Mouse (Mus musculus) frontal cortex, postnatal 10 days (tissue): ENCODE results near the gene Gas7.

ENCODE experiments used
- DNase-seq, 2 experiments: peaks; one replicate each; pipeline ENCODE4 v3.0.0; 2022; ENCODE audit warnings: low spot score in 2 of 2, mixed read lengths in 1 of 2

Gas7 gene

DNA sequence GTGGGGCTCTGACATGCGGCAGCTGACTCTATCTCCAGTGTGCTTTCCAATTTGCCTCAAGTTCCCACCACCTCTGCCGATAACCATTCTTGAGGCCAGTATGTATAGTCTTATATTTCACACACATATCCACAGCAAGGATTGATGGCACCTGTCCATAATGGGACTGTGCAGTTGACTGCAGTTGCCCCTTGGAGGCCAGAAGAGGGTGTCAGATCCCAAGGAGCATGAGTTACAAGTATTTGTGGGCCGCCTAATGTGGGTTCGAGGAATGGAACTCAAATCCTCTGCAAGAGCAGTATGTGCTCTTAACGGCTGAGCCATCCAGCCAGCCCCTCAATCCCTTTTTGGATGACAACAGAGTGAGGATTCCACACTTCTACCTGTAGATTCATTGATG, 119.1 kb downstream of the Gas7 start:
- no peak for DNase-seq

DNA sequence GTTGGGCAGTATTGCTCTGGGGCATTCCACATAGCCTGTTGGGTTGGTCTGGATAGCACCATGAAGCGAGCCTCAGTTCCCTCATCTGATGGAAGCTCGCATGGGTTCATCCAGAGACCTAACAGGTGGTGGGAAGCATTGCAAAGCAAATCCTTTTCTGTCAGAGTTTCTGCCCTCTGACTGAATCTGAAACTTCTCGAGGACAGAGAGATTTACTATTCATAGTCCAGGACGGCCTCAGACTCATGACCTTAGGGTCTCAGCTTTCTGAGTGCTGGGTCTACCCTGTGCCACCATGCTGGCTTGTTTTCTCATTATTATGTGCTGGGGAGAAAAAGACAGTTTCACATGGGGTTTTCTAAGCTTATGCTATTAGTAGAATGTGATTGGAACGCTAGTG, 122.2 kb downstream of the Gas7 start:
- DNase-seq = no peak

- DNase-seq = no peak
Measured at GRCm38 (mm10) chr11:67577994-67578393, 122.8 kb downstream of the Gas7 start.

- DNase-seq = no peak
Measured at GRCm38 (mm10) chr11:67579136-67579535, 123.9 kb downstream of the Gas7 start.

- DNase-seq = no peak
Measured at GRCm38 (mm10) chr11:67581549-67581948, 126.3 kb downstream of the Gas7 start.

- no peak for DNase-seq
Measured at GRCm38 (mm10) chr11:67582570-67582969, 127.3 kb downstream of the Gas7 start.

GRCm38 (mm10) chr11:67585016-67585415, 129.8 kb downstream of the Gas7 start:
- no peak for DNase-seq

- no peak for DNase-seq
Measured at GRCm38 (mm10) chr11:67585629-67586028, 130.4 kb downstream of the Gas7 start.

- DNase-seq = no peak
Measured at GRCm38 (mm10) chr11:67586231-67586994, 131.2 kb downstream of the Gas7 start.

DNA sequence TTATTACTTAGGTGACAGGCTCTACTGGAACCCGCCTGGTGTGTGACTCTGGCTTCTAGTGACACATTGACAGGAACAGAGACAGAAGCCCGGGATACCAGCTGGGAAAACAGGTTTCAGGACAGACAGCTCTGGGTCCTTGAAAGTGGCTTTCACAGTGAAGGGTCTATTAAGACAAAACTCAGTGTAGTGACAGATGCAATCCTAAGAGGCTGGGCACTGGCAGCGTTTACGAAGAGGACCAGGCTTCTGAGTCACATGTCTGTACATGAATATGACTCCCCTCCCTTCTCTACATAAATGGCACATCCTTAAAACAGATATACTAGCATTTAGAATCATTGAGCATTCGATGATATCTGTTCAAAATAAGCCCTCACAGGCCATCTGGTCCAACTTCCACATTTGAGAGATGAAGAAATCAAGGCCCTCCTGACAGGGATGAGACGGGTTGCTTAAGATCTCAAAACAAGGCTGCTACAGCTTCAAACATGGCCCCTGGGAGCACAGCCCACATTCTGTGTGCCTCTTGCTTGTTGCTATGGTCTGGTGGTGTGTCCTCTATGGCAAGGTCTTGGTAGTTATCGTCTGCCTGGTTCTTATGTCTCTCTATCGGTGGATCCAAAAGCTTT, 133.1 kb downstream of the Gas7 start:
- peak in 1 of 2 experiments; percentile 33 for DNase-seq

DNA sequence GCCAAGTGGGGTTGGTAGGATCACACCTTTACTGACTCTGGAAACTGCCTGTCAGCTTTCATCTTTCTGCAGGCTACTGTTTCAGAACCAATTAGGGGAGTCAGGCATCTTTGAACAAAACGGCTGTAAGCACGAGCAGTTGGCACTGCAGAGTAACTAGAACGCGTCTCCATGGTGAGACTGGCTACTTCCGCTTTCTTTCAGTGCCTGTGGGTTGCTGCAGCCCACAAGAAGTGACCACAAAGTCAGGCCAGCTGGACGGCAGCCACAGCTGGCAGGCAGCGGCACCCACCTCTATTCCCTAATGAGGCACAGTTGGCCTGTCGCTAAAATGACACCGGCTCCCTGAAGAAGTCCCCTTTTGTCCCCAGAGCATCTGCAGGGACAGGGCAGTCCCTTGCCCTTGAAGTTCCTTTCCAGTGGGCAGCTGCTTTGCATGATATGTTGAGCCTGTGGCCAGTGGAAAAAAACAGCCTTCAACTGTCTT, 133.6 kb downstream of the Gas7 start:
- peak; percentile 72 to 83 for DNase-seq

DNA sequence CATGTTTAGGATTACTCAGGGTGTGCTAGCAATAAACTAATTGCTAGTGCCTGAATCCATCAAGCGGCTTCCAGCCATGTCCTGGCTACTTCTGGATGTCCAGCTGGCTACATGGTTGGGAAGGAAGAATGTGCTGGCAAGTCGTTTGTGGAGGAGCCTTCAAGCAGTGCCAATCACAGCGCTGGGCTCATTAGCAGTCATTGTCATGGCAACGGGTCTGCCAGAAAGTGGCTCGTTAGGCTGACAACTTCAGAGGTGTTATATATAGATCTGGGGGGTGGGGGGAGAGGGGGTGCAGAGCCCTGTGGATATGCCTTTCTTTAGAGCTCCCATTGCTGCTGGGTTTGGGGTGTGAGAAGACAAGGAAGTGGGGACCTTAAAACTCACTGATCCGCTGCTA, 141.0 kb downstream of the Gas7 start:
- DNase-seq = peak; percentile 70 to 81

- DNase-seq = no peak
Measured at GRCm38 (mm10) chr11:67596856-67597255, 141.6 kb downstream of the Gas7 start.

DNA sequence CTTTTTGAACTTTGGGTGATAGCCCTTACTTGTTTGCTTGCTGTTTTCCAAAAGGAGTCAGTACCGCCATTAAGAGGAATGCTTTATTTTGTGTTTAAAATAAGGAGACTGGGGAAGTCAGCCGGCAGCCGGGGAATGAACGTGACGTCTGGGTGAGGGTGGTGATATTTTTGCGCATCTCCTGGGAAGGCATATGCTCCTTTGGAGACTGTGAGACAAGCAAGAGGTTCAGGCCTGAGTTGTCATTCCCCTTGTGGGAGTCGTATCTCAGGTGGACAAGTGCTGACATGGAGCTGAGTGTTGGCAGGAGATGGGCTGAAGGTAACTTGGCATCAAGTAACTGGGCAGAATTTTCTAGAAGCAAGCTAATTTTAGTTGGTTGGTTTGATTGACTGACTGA, 142.2 kb downstream of the Gas7 start:
- peak; percentile 46 to 54 for DNase-seq

GRCm38 (mm10) chr11:67599141-67599540, 143.9 kb downstream of the Gas7 start:
- DNase-seq = no peak

DNA sequence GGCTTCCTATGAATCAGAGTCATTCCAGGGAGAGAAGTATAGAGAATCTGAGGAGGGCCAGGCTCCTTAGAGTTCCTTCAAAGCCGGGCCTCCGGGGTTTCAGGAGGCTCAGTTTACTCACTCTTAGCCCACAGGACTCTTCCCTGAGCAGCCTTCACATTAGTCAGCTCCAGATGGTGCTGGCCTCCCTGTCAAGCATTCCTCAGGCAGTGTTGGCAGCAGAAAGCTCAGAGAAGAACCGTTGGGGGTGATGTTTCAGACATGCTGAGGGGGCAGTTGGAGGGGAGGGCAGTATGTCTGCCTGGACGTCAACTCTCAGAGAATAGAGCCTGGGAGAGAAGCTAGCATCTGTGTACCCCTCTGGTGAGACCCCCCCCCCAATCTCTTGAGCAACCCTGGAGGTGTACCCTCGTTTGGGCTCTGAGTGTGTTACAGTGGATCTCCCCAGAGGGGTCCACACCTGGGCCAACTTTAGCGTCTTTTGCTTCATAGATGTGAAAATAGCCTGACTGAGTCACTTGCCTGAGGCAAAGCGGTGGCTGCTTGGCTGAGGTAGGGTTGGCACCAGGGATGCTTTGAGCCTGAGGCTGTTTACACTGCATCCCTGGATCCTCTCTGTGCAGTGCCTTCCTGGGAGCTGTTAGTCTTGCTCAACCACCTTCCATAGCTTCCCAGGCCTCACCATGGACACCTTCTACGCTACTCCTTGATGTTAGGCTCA, 145.6 kb downstream of the Gas7 start:
- no peak for DNase-seq

GRCm38 (mm10) chr11:67602711-67603369, 147.6 kb downstream of the Gas7 start:
- no peak for DNase-seq

GRCm38 (mm10) chr11:67604481-67604880, 149.2 kb downstream of the Gas7 start:
- peak in 1 of 2 experiments; percentile 52 for DNase-seq

- DNase-seq = no peak
Measured at GRCm38 (mm10) chr11:67608114-67608683, 153.0 kb downstream of the Gas7 start.

DNA sequence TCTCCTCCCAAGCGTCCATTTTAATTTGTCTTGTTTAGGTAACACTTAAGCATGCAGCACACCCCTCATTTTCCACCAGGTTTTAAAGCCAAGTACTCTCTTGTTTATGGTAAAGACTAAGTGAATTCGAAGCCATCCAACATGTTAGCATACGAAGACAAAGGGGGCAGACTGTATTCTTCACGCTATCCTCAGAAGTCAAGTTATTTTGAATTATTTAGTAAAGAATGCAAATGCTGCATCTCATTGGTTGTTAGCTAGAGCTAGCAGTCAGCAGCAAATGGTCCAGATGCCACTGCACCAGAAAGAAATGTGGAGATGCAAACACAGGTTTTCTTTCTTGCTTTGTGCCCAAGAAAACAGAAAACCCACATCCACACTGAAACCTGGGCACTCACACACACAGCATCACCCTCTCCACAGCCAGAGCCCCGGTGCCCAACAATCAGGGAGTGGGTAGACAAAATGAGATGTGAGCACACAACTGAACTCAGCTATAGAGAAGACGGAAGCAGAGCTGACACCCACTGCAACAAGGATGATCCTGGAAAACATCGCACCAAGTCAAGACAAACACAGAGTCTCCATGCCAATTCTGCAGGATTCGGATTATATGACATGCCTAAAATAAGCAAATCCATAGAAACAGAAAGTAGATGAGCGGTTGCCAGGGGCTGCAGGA, 157.1 kb downstream of the Gas7 start:
- no peak for DNase-seq
